In the genomic region with DNA sequence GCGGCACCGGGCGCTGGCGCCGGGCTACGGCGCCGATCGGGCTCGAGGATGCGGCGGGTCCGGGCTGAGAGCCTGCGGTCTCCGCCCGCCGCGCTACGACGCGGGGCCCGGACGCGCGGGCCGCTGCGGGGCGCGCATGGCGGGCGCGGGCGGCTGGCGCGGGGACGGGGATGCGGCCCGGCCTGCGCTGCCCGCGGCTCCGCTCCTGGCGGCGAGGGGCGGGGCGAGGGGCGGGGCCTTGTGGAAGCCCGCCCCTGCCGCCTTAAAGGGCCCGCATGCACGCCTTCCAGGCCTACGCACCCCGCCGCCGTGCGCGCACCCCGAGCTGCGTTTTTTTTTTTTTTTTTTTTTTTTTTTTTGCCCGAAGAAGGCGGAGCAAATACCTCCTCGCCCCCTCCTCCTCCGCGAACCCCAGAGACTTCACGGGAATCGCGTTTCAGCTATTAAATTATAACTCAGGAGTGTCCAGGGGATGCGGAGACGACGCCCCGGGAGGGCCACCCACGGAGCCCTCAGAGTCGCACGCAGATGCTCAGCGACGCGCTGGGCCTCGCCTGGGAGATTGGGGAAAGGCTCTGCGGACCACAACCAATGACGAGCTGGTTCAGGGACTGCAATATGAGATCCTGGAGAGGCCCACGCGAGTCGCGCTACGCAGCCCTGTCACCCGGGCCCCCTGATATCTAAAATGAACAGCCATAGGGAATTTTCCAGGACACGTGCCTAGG, we compare ENCODE assay signal across 8 mouse cellular contexts. TPM values are rescaled to one million over a fixed set of nuclear protein-coding genes. Genes with fewer than 3 reads are reported as not detected.
DNase-seq lines count a peak whose midpoint lies in the region; ATAC-seq and TF ChIP-seq lines count a peak whose summit lies in the region.

A gene (minus strand): TSS at position 213 of the 728 bp plus-strand sequence.

- peak; percentile 83 for ATAC-seq in forebrain, embryonic 11.5 days (replicated peaks; ENCODE audit: low FRiP score)
- ATAC-seq in heart, embryonic 15.5 days (replicated peaks; ENCODE audit: insufficient number of reproducible peaks, insufficient read depth, low FRiP score, low read depth) = peak; percentile 82
- peak; percentile 82 for ATAC-seq in liver, embryonic 15.5 days (ENCODE audit: insufficient read depth)
- ATAC-seq in neural tube, embryonic 12.5 days (ENCODE audit: low FRiP score, low read depth) = peak; percentile 73

- no peak for TF ChIP-seq CTCF in testis, adult 2 months (IDR thresholded peaks at IDR 0.05; ENCODE audit: control insufficient read depth, insufficient read depth, insufficient replicate concordance, low read depth, low read length)

- no peaks in the 10 kb centered on the region; the same call in 1 of the 2 replicates for H3K27me3 ChIP-seq in forebrain, embryonic 11.5 days (ENCODE audit: control insufficient read depth, insufficient read depth, low read length)
- H3K27me3 ChIP-seq in heart, embryonic 15.5 days = no peaks in the 10 kb centered on the region
- H3K27me3 ChIP-seq in liver, embryonic 15.5 days = peaks cover 42% of the 10 kb centered on the region
- no peaks in the 10 kb centered on the region for H3K27me3 ChIP-seq in neural tube, embryonic 12.5 days (replicated peaks)
- no peaks in the 10 kb centered on the region for H3K27me3 ChIP-seq in testis, adult 2 months (ENCODE audit: control insufficient read depth, insufficient read depth, low read length)

- WGBS in forebrain, embryonic 11.5 days = under 1% methylated on average over 63 of the region's 87 CpGs
- WGBS in heart, embryonic 15.5 days = under 1% methylated on average over 68 of the region's 87 CpGs
- WGBS in liver, embryonic 15.5 days (ENCODE audit: insufficient replicate concordance) = under 1% methylated on average over 56 of the region's 87 CpGs
- under 1% methylated on average over 81 of the region's 87 CpGs for WGBS in neural tube, embryonic 12.5 days

- H3K36me3 ChIP-seq in forebrain, embryonic 11.5 days (ENCODE audit: control insufficient read depth, insufficient read depth, low read length) = no peaks in the 10 kb centered on the region
- no peaks in the 10 kb centered on the region for H3K36me3 ChIP-seq in heart, embryonic 15.5 days
- H3K36me3 ChIP-seq in liver, embryonic 15.5 days (replicated peaks) = no peaks in the 10 kb centered on the region
- H3K36me3 ChIP-seq in neural tube, embryonic 12.5 days = no peaks in the 10 kb centered on the region
- no peaks in the 10 kb centered on the region for H3K36me3 ChIP-seq in testis, adult 2 months (ENCODE audit: control insufficient read depth, insufficient read depth, low read length)

- H3K4me2 ChIP-seq in forebrain, embryonic 11.5 days (ENCODE audit: low read depth, low read length, severe bottlenecking) = peak within 1 kb of the TSS; percentile 98
- H3K4me2 ChIP-seq in heart, embryonic 15.5 days = peak within 1 kb of the TSS; percentile 93
- peak within 1 kb of the TSS; percentile 94 for H3K4me2 ChIP-seq in liver, embryonic 15.5 days
- H3K4me2 ChIP-seq in neural tube, embryonic 12.5 days (replicated peaks) = peak within 1 kb of the TSS; percentile 81

- H3K9me3 ChIP-seq in forebrain, embryonic 11.5 days (ENCODE audit: control insufficient read depth, low read length) = no peaks in the 10 kb centered on the region
- H3K9me3 ChIP-seq in heart, embryonic 15.5 days (replicated peaks) = no peaks in the 10 kb centered on the region
- H3K9me3 ChIP-seq in liver, embryonic 15.5 days (replicated peaks) = no peaks in the 10 kb centered on the region
- no peaks in the 10 kb centered on the region for H3K9me3 ChIP-seq in neural tube, embryonic 12.5 days

- no peak for TF ChIP-seq POLR2A in testis, adult 2 months (IDR thresholded peaks at IDR 0.05; ENCODE audit: control insufficient read depth, low read depth, low read length)

- peak; percentile 46 to 55 for DNase-seq in CD8-positive naive resting alpha-beta T cell, adult 2 months (ENCODE audit: low read depth in 2 of 2, low spot score in 2 of 2)
- peak; percentile 31 for DNase-seq in c-Kit-negative CD71-positive TER-119-positive erythroid progenitor cells, embryonic 14.5 days (ENCODE audit: low read depth, low spot score)
- peak; percentile 91 for DNase-seq in forebrain, embryonic 11.5 days (ENCODE audit: low spot score)
- DNase-seq in kidney, postnatal 25 days = peak; percentile 85 to 93

- H3K4me3 ChIP-seq in forebrain, embryonic 11.5 days (ENCODE audit: low read depth, low read length) = peak within 1 kb of the TSS; percentile 93
- peak within 1 kb of the TSS; percentile 62 for H3K4me3 ChIP-seq in heart, embryonic 15.5 days
- H3K4me3 ChIP-seq in liver, embryonic 15.5 days (replicated peaks) = peak within 1 kb of the TSS; percentile 72
- peak within 1 kb of the TSS; percentile 93 for H3K4me3 ChIP-seq in neural tube, embryonic 12.5 days
- peak within 1 kb of the TSS; percentile 85 for H3K4me3 ChIP-seq in testis, adult 2 months (ENCODE audit: control insufficient read depth, low read depth, low read length)

- H3K4me1 ChIP-seq in forebrain, embryonic 11.5 days (replicated peaks; ENCODE audit: control insufficient read depth, insufficient read depth, low read length) = peaks cover 28% of the 10 kb centered on the region
- peaks cover 52% of the 10 kb centered on the region for H3K4me1 ChIP-seq in heart, embryonic 15.5 days (replicated peaks)
- H3K4me1 ChIP-seq in liver, embryonic 15.5 days (replicated peaks) = peaks cover 51% of the 10 kb centered on the region
- H3K4me1 ChIP-seq in neural tube, embryonic 12.5 days = peaks cover 52% of the 10 kb centered on the region
- H3K4me1 ChIP-seq in testis, adult 2 months (ENCODE audit: control insufficient read depth, insufficient read depth, low read length) = peaks cover 33% of the 10 kb centered on the region

- peak within 1 kb of the TSS; percentile 86 for H3K27ac ChIP-seq in forebrain, embryonic 11.5 days (ENCODE audit: low read depth, low read length)
- H3K27ac ChIP-seq in heart, embryonic 15.5 days = peak within 1 kb of the TSS; percentile 96
- H3K27ac ChIP-seq in liver, embryonic 15.5 days (replicated peaks) = peak within 1 kb of the TSS; percentile 64
- peak within 1 kb of the TSS; percentile 81 for H3K27ac ChIP-seq in neural tube, embryonic 12.5 days
- peak within 1 kb of the TSS; percentile 90 for H3K27ac ChIP-seq in testis, adult 2 months (ENCODE audit: control insufficient read depth, insufficient read depth, low read depth, low read length)

- peak within 1 kb of the TSS; percentile 88 for H3K9ac ChIP-seq in forebrain, embryonic 11.5 days (ENCODE audit: low read length)
- peak within 1 kb of the TSS; percentile 92 for H3K9ac ChIP-seq in heart, embryonic 15.5 days
- peak within 1 kb of the TSS; percentile 56 for H3K9ac ChIP-seq in liver, embryonic 15.5 days
- peak within 1 kb of the TSS; percentile 96 for H3K9ac ChIP-seq in neural tube, embryonic 12.5 days

RNA-seq across cellular contexts. Expression of the gene that starts here (rescaled TPM):
- polyA plus RNA-seq in forebrain, embryonic 11.5 days (2014; fragmentation: Nextera tagmentation; extraction: Ambion mirVana) = 27.3 and 29.5 TPM in 2 replicates
- polyA plus RNA-seq in heart, embryonic 15.5 days (2015; fragmentation: Nextera tagmentation; extraction: Ambion mirVana) = 14.9 and 22.2 TPM in 2 replicates
- 3.8 and 5.4 TPM in 2 replicates for polyA plus RNA-seq in liver, embryonic 15.5 days (2015; fragmentation: Nextera tagmentation; extraction: Ambion mirVana)
- 36.0 and 36.9 TPM in 2 replicates for polyA plus RNA-seq in neural tube, embryonic 12.5 days (2016; fragmentation: Nextera tagmentation; extraction: Ambion mirVana)
- polyA plus RNA-seq in testis, adult 2 months (2012; rRNA removed) = 28.0 and 31.7 TPM in 2 replicates

Comparison
In these comparisons a context has a peak if more than half of its experiments do, and no peak if none do; other contexts are left out.
1. Peak in every context shown above with its lines: DNase-seq, ATAC-seq, H3K4me3 ChIP-seq and H3K27ac ChIP-seq.
2. DNase-seq: peak in every context shown above with its lines; median percentile 91 in forebrain, embryonic 11.5 days; 89 in kidney, postnatal 25 days; 50 in CD8-positive naive resting alpha-beta T cell, adult 2 months; 31 in c-Kit-negative CD71-positive TER-119-positive erythroid progenitor cells, embryonic 14.5 days.